Mouse (Mus musculus) small intestine, adult 2 months (tissue): ENCODE results near the gene Ndufs2. TPM values are rescaled to one million over a fixed set of nuclear protein-coding genes. Genes with fewer than 3 reads are reported as not detected.

ENCODE experiments used
- H3K27ac ChIP-seq: fragments of 200-500 bp; 2 replicates; pipeline ENCODE4 v1.5.1; 2012; ENCODE audit warnings: low read depth, low read length, control low read depth, inconsistent platforms; ENCODE audit not compliant: insufficient read depth
- H3K27me3 ChIP-seq: fragments of 200-500 bp; 2 replicates; pipeline ENCODE4 v1.6.1; 2012; ENCODE audit warnings: mild to moderate bottlenecking, moderate library complexity, low read length, inconsistent platforms; ENCODE audit not compliant: control insufficient read depth, insufficient read depth
- H3K36me3 ChIP-seq: fragments of 200-500 bp; 2 replicates; pipeline ENCODE4 v1.6.1; 2012; ENCODE audit warnings: mild to moderate bottlenecking, low read length, control low read depth, inconsistent platforms; ENCODE audit not compliant: control insufficient read depth, insufficient read depth
- H3K4me1 ChIP-seq: fragments of 200-500 bp; 2 replicates; pipeline ENCODE4 v1.6.1; 2012; ENCODE audit warnings: low read length, inconsistent platforms, mixed read lengths; ENCODE audit not compliant: control insufficient read depth, insufficient read depth, insufficient read length
- H3K4me3 ChIP-seq: fragments of 200-500 bp; 2 replicates; pipeline ENCODE4 v1.5.1; 2012; ENCODE audit warnings: low read depth, mild to moderate bottlenecking, control low read depth, inconsistent platforms, low read length, moderate library complexity
- CTCF ChIP-seq: fragments of 200-500 bp; IDR thresholded peaks from 2 replicates; pipeline ENCODE4 v1.5.1; 2012; ENCODE audit warnings: low read depth, mild to moderate bottlenecking, control low read depth, inconsistent platforms, low read length, moderate library complexity, mixed read lengths; ENCODE audit not compliant: insufficient replicate concordance, insufficient read length; ENCODE audit errors: extremely low read depth
- POLR2A ChIP-seq: fragments of 200-500 bp; IDR thresholded peaks from 2 replicates; pipeline ENCODE4 v1.6.1; 2012; ENCODE audit warnings: low read depth, mild to moderate bottlenecking, control low read depth, inconsistent platforms, low read length, moderate library complexity
- WGBS: fragments of 180-500 bp; shearing (Covaris S2); methylation state at CpG from one replicate; pipeline ENCODE4 v1.1.7; 2018; 5-methylcytosine and 5-hydroxymethylcytosine counted together
- polyA plus RNA-seq: library from polyadenylated mRNA; depleted of rRNA; stranded (reverse); fragments of >200 nt; gene quantifications from 2 replicates; pipeline ENCODE4 v1.2.3, GENCODE M21; 2012; rRNA removed

The Ndufs2 gene
- 79.8 and 116 TPM in 2 replicates for polyA plus RNA-seq

- Histone ChIP-seq H3K4me1 (peaks cover 16% of the 10 kb centered on the region), H3K27ac (no peak within 1 kb of the TSS), H3K4me3 (peak within 1 kb of the TSS; percentile 42), H3K36me3 (no peaks in the 10 kb centered on the region), H3K27me3 (no peaks in the 10 kb centered on the region)
- WGBS: 46% methylated on average over 26 of the region's 26 CpGs
- TF ChIP-seq POLR2A: no peak
- no peak for TF ChIP-seq CTCF
Measured at GRCm38 (mm10) chr1:171250680-171251593, at the start of gene Ndufs2. Gene Ndufs2 (minus strand): TSS chr1:171251388.

- no peak overlapping the region for H3K27ac ChIP-seq
- no peaks in the 10 kb centered on the region for H3K36me3 ChIP-seq
- H3K4me3 ChIP-seq: no peak overlapping the region
- TF ChIP-seq POLR2A (no peak), CTCF (no peak)
- H3K27me3 ChIP-seq: no peaks in the 10 kb centered on the region
- 67% methylated on average over 3 of the region's 3 CpGs for WGBS
- H3K4me1 ChIP-seq: peaks cover 4% of the 10 kb centered on the region; the same call in 1 of the 2 replicates
Measured at GRCm38 (mm10) chr1:171298226-171298625, 47.0 kb upstream of the Ndufs2 start.

- Histone ChIP-seq H3K4me1 (peaks cover 8% of the 10 kb centered on the region; the same call in 1 of the 2 replicates), H3K27ac (peak overlapping the region; percentile 94), H3K36me3 (no peaks in the 10 kb centered on the region), H3K4me3 (peak overlapping the region; percentile 76; the same call in 1 of the 2 replicates), H3K27me3 (no peaks in the 10 kb centered on the region)
- TF ChIP-seq POLR2A (no peak), CTCF (no peak)
- 11% methylated on average over 3 of the region's 3 CpGs for WGBS
Measured at GRCm38 (mm10) chr1:171295063-171295402, 43.8 kb upstream of the Ndufs2 start.

GRCm38 (mm10) chr1:171294298-171295062 is 43.3 kb upstream of the Ndufs2 start, which contains the start of gene Ufc1:
Gene Ufc1 (minus strand): TSS chr1:171295024.
- TF ChIP-seq CTCF: no peak
- peak; percentile 57 for TF ChIP-seq POLR2A
- Histone ChIP-seq H3K27ac (peak within 1 kb of the TSS; percentile 94), H3K27me3 (no peaks in the 10 kb centered on the region), H3K4me3 (peak within 1 kb of the TSS; percentile 76), H3K4me1 (peaks cover 8% of the 10 kb centered on the region; the same call in 1 of the 2 replicates), H3K36me3 (peaks cover 5% of the 10 kb centered on the region)
- under 1% methylated on average over 42 of the region's 42 CpGs for WGBS

- Histone ChIP-seq H3K27me3 (no peaks in the 10 kb centered on the region), H3K4me1 (peaks cover 8% of the 10 kb centered on the region; the same call in 1 of the 2 replicates), H3K4me3 (peak overlapping the region; percentile 76), H3K27ac (peak overlapping the region; percentile 94), H3K36me3 (peaks cover 7% of the 10 kb centered on the region)
- TF ChIP-seq POLR2A: no peak
- TF ChIP-seq CTCF: no peak
- 16% methylated on average over 5 of the region's 5 CpGs for WGBS
Measured at GRCm38 (mm10) chr1:171293906-171294297, 42.7 kb upstream of the Ndufs2 start.

GRCm38 (mm10) chr1:171293351-171293750 is 42.2 kb upstream of the Ndufs2 start:
- no peaks in the 10 kb centered on the region for H3K27me3 ChIP-seq
- WGBS: 46% methylated on average over 3 of the region's 3 CpGs
- H3K4me3 ChIP-seq: no peak overlapping the region
- no peak overlapping the region for H3K27ac ChIP-seq
- H3K4me1 ChIP-seq: peaks cover 8% of the 10 kb centered on the region; the same call in 1 of the 2 replicates
- peaks cover 10% of the 10 kb centered on the region for H3K36me3 ChIP-seq
- TF ChIP-seq CTCF (no peak), POLR2A (no peak)
